Mouse (Mus musculus) forebrain, embryonic 14.5 days (tissue): Measurements from ENCODE around the gene Tet2. TPM values are rescaled to one million over a fixed set of nuclear protein-coding genes. Genes with fewer than 3 reads are reported as not detected.

Experiments
- ATAC-seq: fragments of 200-750 bp; cut with Nextera tagmentation; 2 replicates; pipeline ENCODE4 v1.8.0; 2017; ENCODE audit warnings: mild to moderate bottlenecking, moderate library complexity
- DNase-seq: peaks from one replicate; pipeline ENCODE4 v3.0.0-alpha.2; 2015; ENCODE audit warnings: low spot score
- H3K27ac ChIP-seq: fragments of 300-500 bp; sonication (generic); 2 replicates; pipeline ENCODE4 v1.5.1; 2014; ENCODE audit warnings: low read depth, mild to moderate bottlenecking, control low read depth, low read length, moderate library complexity
- H3K27me3 ChIP-seq: fragments of 300-500 bp; sonication (generic); replicated peaks from 2 replicates; pipeline ENCODE4 v1.6.1; 2014; ENCODE audit warnings: low read length, control low read depth, mixed read lengths; ENCODE audit not compliant: control insufficient read depth, insufficient read depth
- H3K36me3 ChIP-seq: fragments of 300-500 bp; sonication (generic); 2 replicates; pipeline ENCODE4 v1.6.1; 2014; ENCODE audit warnings: low read length, control low read depth; ENCODE audit not compliant: control insufficient read depth, insufficient read depth
- H3K4me1 ChIP-seq: fragments of 300-500 bp; sonication (generic); 2 replicates; pipeline ENCODE4 v1.6.1; 2014; ENCODE audit warnings: antibody characterized with exemption, low read length, control low read depth; ENCODE audit not compliant: control insufficient read depth, insufficient read depth
- H3K4me2 ChIP-seq: fragments of 300-500 bp; sonication (generic); 2 replicates; pipeline ENCODE4 v1.6.1; 2014; ENCODE audit warnings: mild to moderate bottlenecking, control low read depth, low read length
- H3K4me3 ChIP-seq: fragments of 300-500 bp; sonication (generic); 2 replicates; pipeline ENCODE4 v1.5.1; 2014; ENCODE audit warnings: low read depth, low read length, control low read depth
- H3K9ac ChIP-seq: fragments of 300-500 bp; sonication (generic); 2 replicates; pipeline ENCODE4 v1.6.1; 2014; ENCODE audit warnings: mild to moderate bottlenecking, low read length, control low read depth, moderate library complexity
- H3K9me3 ChIP-seq: fragments of 300-500 bp; sonication (generic); replicated peaks from 2 replicates; pipeline ENCODE4 v1.6.1; 2016; ENCODE audit warnings: low read length, control low read depth, mixed read lengths; ENCODE audit not compliant: control insufficient read depth
- WGBS: fragments of 180-500 bp; shearing (Covaris S2); extraction: QIAGEN DNeasy Blood & Tissue Kit; methylation state at CpG from one replicate; pipeline ENCODE4 v1.1.7; 2014; 5-methylcytosine and 5-hydroxymethylcytosine counted together
- polyA plus RNA-seq: library from polyadenylated mRNA; unstranded; fragments of >200 nt; fragmentation: Nextera tagmentation; extraction: Ambion mirVana; gene quantifications from 2 replicates; pipeline ENCODE4 v1.2.1, GENCODE M21; 2014

The Tet2 gene
- polyA plus RNA-seq, 1 experiment from 2014 or later: 13.1 TPM

GRCm38 (mm10) chr3:133517406-133517805 is 27.5 kb downstream of the Tet2 start:
- Histone ChIP-seq H3K4me2 (no peak overlapping the region), H3K4me3 (no peak overlapping the region), H3K27me3 (no peaks in the 10 kb centered on the region), H3K9ac (no peak overlapping the region), H3K9me3 (no peaks in the 10 kb centered on the region), H3K36me3 (peaks cover 15% of the 10 kb centered on the region), H3K4me1 (no peaks in the 10 kb centered on the region; the same call in 1 of the 2 replicates), H3K27ac (no peak overlapping the region)
- no peak for ATAC-seq
- 84% methylated on average over 6 of the region's 6 CpGs for WGBS
- no peak for DNase-seq

GRCm38 (mm10) chr3:133516137-133516536 is 28.8 kb downstream of the Tet2 start:
- WGBS: 42% methylated on average over 6 of the region's 6 CpGs
- no peak overlapping the region for H3K9ac ChIP-seq
- H3K4me1 ChIP-seq: no peaks in the 10 kb centered on the region; the same call in 1 of the 2 replicates
- ATAC-seq (peak; percentile 45; the same call in 1 of the 2 replicates), DNase-seq (peak; percentile 85)
- H3K9me3 ChIP-seq: no peaks in the 10 kb centered on the region
- H3K27me3 ChIP-seq: no peaks in the 10 kb centered on the region
- H3K4me3 ChIP-seq: no peak overlapping the region
- H3K27ac ChIP-seq: no peak overlapping the region
- H3K36me3 ChIP-seq: peaks cover 25% of the 10 kb centered on the region
- H3K4me2 ChIP-seq: no peak overlapping the region

DNA sequence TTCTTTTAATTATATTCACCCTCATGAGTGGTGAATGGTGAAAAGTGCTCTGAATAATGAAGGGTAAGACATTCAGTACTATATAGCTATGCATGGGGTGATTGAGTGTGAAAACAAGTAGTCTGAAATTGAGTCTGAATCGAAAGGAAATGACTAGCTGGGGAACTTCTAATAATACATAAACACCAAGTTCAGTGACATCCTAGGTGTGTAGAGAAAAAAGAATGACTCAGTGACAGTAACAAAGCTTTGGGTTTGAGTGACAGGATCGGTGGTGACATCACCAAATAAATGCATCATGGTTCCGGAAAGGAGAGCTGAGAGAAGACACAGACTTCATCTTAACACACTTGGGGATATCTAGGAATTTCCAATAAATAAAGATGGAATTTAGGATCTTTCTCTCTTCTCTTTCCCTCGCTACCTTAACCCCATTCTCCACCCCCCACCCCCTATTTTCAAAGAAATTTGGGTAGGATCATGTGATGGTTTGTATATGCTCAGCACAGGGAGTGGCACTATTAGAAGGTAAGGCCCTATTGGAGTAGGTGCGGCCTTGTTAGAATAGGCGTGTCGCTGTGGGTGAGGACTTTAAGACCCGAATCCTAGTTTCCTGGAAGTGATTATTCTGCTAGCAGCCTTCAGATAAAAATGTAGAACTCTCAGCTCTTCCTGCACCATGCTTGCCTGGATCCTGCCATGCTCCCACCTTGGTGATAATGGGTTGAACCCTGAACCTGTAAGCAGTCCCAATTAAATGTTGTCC is 29.6 kb downstream of the Tet2 start:
- Histone ChIP-seq H3K36me3 (peaks cover 28% of the 10 kb centered on the region), H3K9ac (no peak overlapping the region), H3K4me3 (no peak overlapping the region), H3K9me3 (no peaks in the 10 kb centered on the region), H3K27ac (no peak overlapping the region), H3K4me1 (no peaks in the 10 kb centered on the region; the same call in 1 of the 2 replicates), H3K4me2 (no peak overlapping the region), H3K27me3 (no peaks in the 10 kb centered on the region)
- ATAC-seq (no peak), DNase-seq (no peak)
- WGBS: 92% methylated on average over 8 of the region's 8 CpGs

- H3K9me3 ChIP-seq: no peaks in the 10 kb centered on the region
- no peak for DNase-seq
- no peak overlapping the region for H3K4me2 ChIP-seq
- 95% methylated on average over 12 of the region's 12 CpGs for WGBS
- H3K27me3 ChIP-seq: no peaks in the 10 kb centered on the region
- H3K36me3 ChIP-seq: peaks cover 30% of the 10 kb centered on the region
- ATAC-seq: no peak
- no peaks in the 10 kb centered on the region; the same call in 1 of the 2 replicates for H3K4me1 ChIP-seq
- H3K27ac ChIP-seq: no peak overlapping the region
- no peak overlapping the region for H3K4me3 ChIP-seq
- no peak overlapping the region for H3K9ac ChIP-seq
Measured at GRCm38 (mm10) chr3:133514290-133514689, 30.6 kb downstream of the Tet2 start.

DNA sequence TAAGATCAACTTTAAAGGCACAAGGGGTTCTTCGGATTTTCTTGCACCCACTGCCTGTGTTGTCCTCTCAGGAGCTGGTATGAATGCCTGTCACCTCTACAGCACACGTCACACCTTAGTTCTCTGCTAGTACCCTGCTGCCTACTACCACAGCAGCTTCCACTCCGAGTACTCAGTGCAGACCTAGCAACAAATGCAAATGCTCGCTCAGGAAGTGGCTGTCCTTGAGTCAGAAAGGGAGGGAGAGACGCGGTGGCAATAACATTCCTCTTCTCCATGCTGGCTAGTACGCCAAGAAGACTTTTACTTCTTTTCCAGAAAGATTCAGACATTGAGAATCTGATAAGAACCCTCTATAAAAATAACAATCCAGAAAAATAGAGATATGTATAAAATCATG is 31.5 kb downstream of the Tet2 start:
- Histone ChIP-seq H3K9ac (no peak overlapping the region), H3K4me2 (no peak overlapping the region), H3K4me3 (no peak overlapping the region), H3K36me3 (peaks cover 30% of the 10 kb centered on the region), H3K27ac (no peak overlapping the region), H3K4me1 (no peaks in the 10 kb centered on the region; the same call in 1 of the 2 replicates), H3K27me3 (no peaks in the 10 kb centered on the region), H3K9me3 (no peaks in the 10 kb centered on the region)
- DNase-seq (no peak), ATAC-seq (no peak)
- WGBS: 90% methylated on average over 7 of the region's 7 CpGs

GRCm38 (mm10) chr3:133510368-133510767 is 34.6 kb downstream of the Tet2 start:
- peaks cover 25% of the 10 kb centered on the region for H3K36me3 ChIP-seq
- no peaks in the 10 kb centered on the region for H3K27me3 ChIP-seq
- no peak overlapping the region for H3K27ac ChIP-seq
- DNase-seq (no peak), ATAC-seq (no peak)
- no peak overlapping the region for H3K4me2 ChIP-seq
- WGBS: 89% methylated on average over 4 of the region's 4 CpGs
- no peak overlapping the region for H3K9ac ChIP-seq
- no peak overlapping the region for H3K4me3 ChIP-seq
- H3K9me3 ChIP-seq: no peaks in the 10 kb centered on the region
- H3K4me1 ChIP-seq: no peaks in the 10 kb centered on the region

DNA sequence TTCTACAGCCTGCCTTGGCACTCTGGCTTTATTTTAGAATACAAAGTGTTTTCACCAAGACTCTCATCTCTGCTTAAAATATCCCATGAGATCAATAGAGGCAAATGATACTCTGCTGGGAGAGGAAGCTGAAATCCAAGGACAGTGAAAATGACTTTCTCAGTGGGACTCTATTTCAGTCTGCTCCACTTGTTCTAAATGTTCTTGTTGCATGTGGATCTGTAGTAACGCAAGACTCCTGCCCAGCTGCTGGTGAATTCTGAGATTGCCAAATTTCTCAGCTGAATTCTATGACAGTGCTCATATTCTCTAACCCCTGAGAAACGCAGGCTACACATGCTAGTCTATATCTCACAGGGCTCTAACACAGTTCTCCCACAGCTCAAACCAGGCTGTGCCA is 35.1 kb downstream of the Tet2 start:
- no peak for ATAC-seq
- Histone ChIP-seq H3K36me3 (peaks cover 25% of the 10 kb centered on the region), H3K4me2 (no peak overlapping the region), H3K27me3 (no peaks in the 10 kb centered on the region), H3K4me3 (no peak overlapping the region), H3K4me1 (no peaks in the 10 kb centered on the region), H3K9ac (no peak overlapping the region), H3K27ac (no peak overlapping the region), H3K9me3 (no peaks in the 10 kb centered on the region)
- no peak for DNase-seq
- WGBS: 92% methylated on average over 2 of the region's 2 CpGs

- Histone ChIP-seq H3K9me3 (no peaks in the 10 kb centered on the region), H3K4me1 (no peaks in the 10 kb centered on the region), H3K4me2 (no peak overlapping the region), H3K4me3 (no peak overlapping the region), H3K36me3 (peaks cover 23% of the 10 kb centered on the region), H3K27ac (no peak overlapping the region), H3K27me3 (no peaks in the 10 kb centered on the region), H3K9ac (no peak overlapping the region)
- DNase-seq (no peak), ATAC-seq (no peak)
- WGBS: 91% methylated on average over 3 of the region's 3 CpGs
Measured at GRCm38 (mm10) chr3:133508881-133509280, 36.1 kb downstream of the Tet2 start.

GRCm38 (mm10) chr3:133506289-133506954 is 38.5 kb downstream of the Tet2 start:
- no peaks in the 10 kb centered on the region for H3K27me3 ChIP-seq
- no peak overlapping the region for H3K4me2 ChIP-seq
- H3K9ac ChIP-seq: no peak overlapping the region
- 87% methylated on average over 9 of the region's 9 CpGs for WGBS
- peaks cover 6% of the 10 kb centered on the region; the same call in 1 of the 2 replicates for H3K36me3 ChIP-seq
- H3K27ac ChIP-seq: no peak overlapping the region
- no peaks in the 10 kb centered on the region for H3K9me3 ChIP-seq
- DNase-seq (no peak), ATAC-seq (no peak)
- no peaks in the 10 kb centered on the region for H3K4me1 ChIP-seq
- no peak overlapping the region for H3K4me3 ChIP-seq
